24 mouse cellular contexts compared by ENCODE assay signal in genomic region chr3:100890406-100890805, GRCm38 (mm10). TPM values are rescaled to one million over a fixed set of nuclear protein-coding genes. Genes with fewer than 3 reads are reported as not detected.
DNase-seq lines count a peak whose midpoint lies in the region; TF ChIP-seq lines count a peak whose summit lies in the region.
"Had no signal": no experiment of that assay in that cellular context is flagged by ENCODE, and none has a peak within 500 bp of the region (broad histone marks: within the 10 kb centered on the region; RNA-seq: fewer than 3 reads in every experiment).

No protein-coding gene starts in this region.

- no peaks in the 10 kb centered on the region for H3K79me2 ChIP-seq in myocyte (ENCODE audit: control insufficient read depth, insufficient read depth)

- no peaks in the 10 kb centered on the region for H3K27me3 ChIP-seq in myocyte (ENCODE audit: control insufficient read depth, insufficient read depth, insufficient read length)
- H3K27me3 ChIP-seq: embryonic facial prominence, embryonic 13.5 days; embryonic facial prominence, embryonic 15.5 days; forebrain, embryonic 12.5 days; Patski had no signal

- no peak overlapping the region for H3ac ChIP-seq in myocyte (ENCODE audit: control insufficient read depth, insufficient read length)

- intact Hi-C loops in heart, postnatal 10 days (cut with DNase I), result no loop called here

- no peak overlapping the region for H3K4me3 ChIP-seq in myocyte
- H3K4me3 ChIP-seq: embryonic facial prominence, embryonic 13.5 days; embryonic facial prominence, embryonic 15.5 days; erythroblast, embryonic 14.5 days; forebrain, embryonic 10.5 days; forebrain, embryonic 12.5 days had no signal

- DNase-seq in heart, adult 11 months, result peak; percentile 50
- no peak for DNase-seq in heart, postnatal 10 days
- peak; percentile 37 for DNase-seq in right cerebral cortex, adult 18-20 months
- DNase-seq in right cerebral cortex, postnatal 14 days, result no peak
- DNase-seq in brain, adult 2 months (ENCODE audit: low read depth, low spot score), result peak; percentile 27
- DNase-seq in urinary bladder, postnatal 4 days (ENCODE audit: low spot score in 2 of 2), result no peak
- no peak for DNase-seq in layer of hippocampus, postnatal 36 days
- DNase-seq: adrenal gland, adult 8-10 months; adrenal gland, postnatal 14 days; adrenal gland, postnatal 36 days; cerebellum, adult 11 months; cerebellum, adult 18-20 months; cerebellum, adult 8-10 months; cerebellum, adult 9-11 months; cerebellum, postnatal 14 days; cerebellum, postnatal 36 days; embryo, embryonic 11 days had no signal

- H3K36me3 ChIP-seq in myocyte (ENCODE audit: control insufficient read depth, insufficient read depth), result no peaks in the 10 kb centered on the region
- H3K36me3 ChIP-seq: embryonic facial prominence, embryonic 13.5 days; embryonic facial prominence, embryonic 15.5 days; forebrain, embryonic 10.5 days; forebrain, embryonic 12.5 days had no signal

- no peak for TF ChIP-seq POLR2A in myocyte (IDR thresholded peaks at IDR 0.05; ENCODE audit: insufficient read length, low read depth)

- H3K4me2 ChIP-seq in myocyte (ENCODE audit: low read depth), result peak overlapping the region; percentile 47
- H3K4me2 ChIP-seq: embryonic facial prominence, embryonic 13.5 days; embryonic facial prominence, embryonic 15.5 days; forebrain, embryonic 12.5 days had no signal

TF ChIP-seq in myocyte, 11 proteins besides CTCF, POLR2A, EP300 and RAD21:
- TF ChIP-seq POLR2AphosphoS2 (IDR thresholded peaks at IDR 0.05; ENCODE audit: insufficient read length, low read depth), result no peak
- TF ChIP-seq MYOG (IDR thresholded peaks at IDR 0.05; ENCODE audit: control insufficient read depth in 1 of 3, insufficient read depth in 1 of 3, insufficient read length in 2 of 3, low read depth in 2 of 3), result no peak
- TF ChIP-seq TCF3 (IDR thresholded peaks at IDR 0.05; ENCODE audit: insufficient read length, low read depth), result no peak
- TF ChIP-seq SRF (IDR thresholded peaks at IDR 0.05; ENCODE audit: control insufficient read depth, insufficient read length, low read depth), result no peak
- no peak for TF ChIP-seq REST (IDR thresholded peaks at IDR 0.05; ENCODE audit: insufficient read depth, insufficient read length)
- no peak for TF ChIP-seq MAX (IDR thresholded peaks at IDR 0.05; ENCODE audit: low read depth)
- TF ChIP-seq E2F4 (IDR thresholded peaks at IDR 0.05; ENCODE audit: insufficient read depth), result no peak
- no peak for TF ChIP-seq TCF12 (IDR thresholded peaks at IDR 0.05; ENCODE audit: insufficient read depth, poor library complexity, severe bottlenecking)

RNA-seq across cellular contexts. Expression of gene Trim45, which starts 31.6 kb away (rescaled TPM):
- 10 to 100 TPM; 10.7 to 11.1 TPM for total RNA-seq in heart, postnatal 10 days (2021)
- 4.6 TPM for polyA plus RNA-seq in myocyte (2012; fragmentation: generic; extraction: Trizol)
- 1 to 10 TPM; 8.1 to 8.8 TPM for total RNA-seq in layer of hippocampus, postnatal 36 days (2021)

Comparison
In these comparisons a context has a peak if more than half of its experiments do, and no peak if none do; other contexts are left out.
1. DNase-seq: peak in heart, adult 11 months (single experiment), right cerebral cortex, adult 18-20 months (single experiment) and brain, adult 2 months (single experiment); none in heart, postnatal 10 days (0 of 2), right cerebral cortex, postnatal 14 days (single experiment), urinary bladder, postnatal 4 days (0 of 2) and layer of hippocampus, postnatal 36 days (0 of 2).